Mouse (Mus musculus) urinary bladder, postnatal 4 days (tissue): ENCODE results near the gene Zfp934.
"Not testable (repeated sequence)": the region's sequence is repeated elsewhere in the genome, so short reads cannot be mapped to it uniquely, and the experiment has no call there.

ENCODE experiments used
- DNase-seq, 2 experiments: peaks; one replicate each; pipeline ENCODE4 v3.0.0; 2021 to 2022; ENCODE audit warnings: low spot score in 2 of 2

Zfp934 gene

DNA sequence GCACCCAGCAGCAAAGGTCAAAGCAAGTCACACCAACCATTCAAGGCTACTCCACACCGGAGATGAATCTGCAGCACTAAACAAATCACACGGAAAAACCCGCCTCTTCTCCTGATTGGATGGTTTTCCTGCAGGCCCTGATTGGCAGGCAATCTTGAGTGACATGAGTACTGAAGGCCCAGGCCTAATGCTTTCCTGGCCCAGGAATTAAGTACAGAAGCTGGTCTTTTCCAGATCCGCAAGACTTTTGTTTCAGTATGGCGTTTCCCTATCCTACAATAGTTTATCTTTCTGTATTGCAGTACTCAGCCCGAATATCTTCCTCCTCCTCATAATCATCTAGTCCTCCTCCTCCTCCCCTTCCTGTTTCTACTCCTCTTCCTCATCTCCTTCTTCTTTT, at the start of gene Zfp934:
Gene Zfp934, minus strand, starts transcription at position 101 of the 400 bp plus-strand sequence.
- not testable (repeated sequence) for DNase-seq

GRCm38 (mm10) chr13:62617449-62617848, 46.5 kb upstream of the Zfp934 start:
- DNase-seq = not testable (repeated sequence)

- not testable (repeated sequence) for DNase-seq
Observed at GRCm38 (mm10) chr13:62561696-62562095, 9.3 kb downstream of the Zfp934 start.

DNA sequence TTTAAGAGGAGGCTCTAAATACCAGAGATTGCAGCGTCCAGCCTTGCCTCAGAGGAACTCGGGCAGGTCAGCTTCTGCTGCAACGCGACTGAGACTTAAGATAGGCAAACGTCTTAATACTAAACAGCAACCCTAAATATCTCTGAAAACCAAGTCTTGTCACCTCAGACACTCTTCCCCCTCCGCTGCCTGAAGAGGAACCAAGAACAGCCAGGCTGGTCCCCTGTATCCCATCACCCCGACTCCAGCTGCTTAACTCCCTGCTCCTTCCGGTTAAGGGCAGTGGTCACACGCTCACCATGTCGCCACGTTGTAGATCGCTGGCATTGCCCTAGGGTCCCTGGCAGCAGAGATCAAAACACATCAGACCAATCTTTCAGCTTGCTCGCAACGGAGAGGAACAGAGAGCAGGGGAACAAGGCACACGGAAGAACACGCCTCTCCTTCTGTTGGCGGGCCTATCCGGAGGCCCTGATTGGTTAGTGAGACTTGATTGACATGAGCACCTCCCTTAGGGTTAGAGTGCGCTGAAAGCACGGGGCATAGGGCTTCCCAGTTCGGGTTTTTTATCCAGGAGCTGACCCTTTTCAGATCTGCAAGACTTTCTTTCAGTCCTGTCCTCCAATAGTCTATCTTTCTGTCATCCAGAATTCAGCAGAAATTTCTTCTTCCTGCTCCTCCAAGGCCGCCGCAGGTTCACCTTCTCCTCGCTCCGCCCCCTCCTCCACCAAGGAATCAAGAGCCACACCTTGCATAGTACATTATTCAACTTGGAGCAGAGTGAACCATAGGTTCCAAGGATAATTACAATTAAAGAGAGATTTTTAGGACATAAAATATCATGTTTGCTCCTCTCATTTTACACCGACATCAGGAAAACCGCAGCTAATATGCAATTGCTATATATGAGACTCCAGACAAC, 12.5 kb downstream of the Zfp934 start, which contains the start of gene Zfp935:
Gene Zfp935, minus strand, starts transcription at position 323 of the 922 bp plus-strand sequence.
- DNase-seq = peak; percentile 64 to 69

DNA sequence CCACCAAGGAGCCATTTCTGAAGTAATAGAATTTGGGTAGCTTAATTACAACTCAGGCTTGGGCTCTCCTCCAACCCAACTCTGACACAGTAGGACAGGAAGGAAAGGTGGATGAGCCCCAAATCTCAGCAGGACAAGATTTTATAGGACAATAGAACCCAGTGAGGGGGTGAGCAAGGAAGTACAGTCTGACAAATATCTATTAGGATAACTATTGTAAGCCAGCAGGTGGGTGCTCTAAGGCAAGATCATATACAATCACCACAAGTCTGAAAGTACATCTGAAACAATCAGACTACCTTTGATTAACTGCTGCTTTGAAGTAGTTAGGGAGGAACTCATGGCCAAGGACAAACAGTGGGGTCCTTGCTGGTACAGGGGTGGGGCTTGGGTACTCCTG, 40.9 kb downstream of the Zfp934 start:
- DNase-seq = not testable (repeated sequence)

DNA sequence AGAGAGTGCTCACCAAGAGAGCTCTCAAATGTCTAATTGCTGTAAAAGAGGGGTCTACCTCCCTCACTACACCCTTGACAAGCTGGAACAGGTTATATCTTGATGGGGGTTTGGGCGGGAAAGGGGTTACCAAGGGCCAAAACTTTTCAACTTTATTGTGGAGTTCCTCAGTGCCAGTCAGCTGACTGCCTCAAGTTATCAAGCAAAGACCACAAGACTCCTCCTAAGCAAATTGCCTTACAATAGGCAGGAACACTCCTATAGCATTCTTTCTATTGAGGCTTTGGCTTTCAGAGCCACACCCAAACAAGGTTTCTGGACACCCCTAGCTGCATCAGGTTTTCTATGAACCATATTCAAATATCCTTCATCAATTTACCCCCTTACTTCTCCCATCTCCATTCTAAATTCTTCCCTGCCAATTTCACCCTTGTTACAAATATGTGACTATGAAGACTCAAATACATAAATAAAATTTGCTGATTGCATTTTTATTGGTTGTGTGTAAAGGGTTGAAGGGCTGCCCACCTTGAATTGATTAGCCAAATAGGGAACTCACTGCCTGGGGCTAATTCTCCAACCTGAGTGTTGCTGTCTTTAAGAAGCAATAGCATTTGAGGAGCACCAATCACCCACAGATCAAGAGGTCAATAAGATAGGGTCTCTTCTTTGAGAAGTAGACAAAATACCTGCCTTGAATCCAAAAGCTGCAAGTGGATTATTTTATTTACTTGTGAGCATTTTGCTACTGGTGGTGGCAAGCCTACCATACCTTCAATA, 60.2 kb downstream of the Zfp934 start:
- DNase-seq = not testable (repeated sequence)

- not testable (repeated sequence) for DNase-seq
Observed at GRCm38 (mm10) chr13:62472661-62473060, 98.3 kb downstream of the Zfp934 start.

GRCm38 (mm10) chr13:62469947-62470346, 101.1 kb downstream of the Zfp934 start:
- DNase-seq = not testable (repeated sequence)

- peak; percentile 80 to 87 for DNase-seq
Observed at GRCm38 (mm10) chr13:62466424-62467334, 104.3 kb downstream of the Zfp934 start, which contains the start of gene Gm49359. Gm49359 (minus strand) TSS chr13:62466832.
